Mouse (Mus musculus): ENCODE measurements around the gene Col25a1. TPM values are rescaled to one million over a fixed set of nuclear protein-coding genes. Genes with fewer than 3 reads are reported as not detected.

The Col25a1 gene
- polyA plus RNA-seq, 1 experiment from 2014 or later: 6.9 TPM

- Histone ChIP-seq H3K27me3 (replicated peaks) (no peaks in the 10 kb centered on the region), H3K4me3 (replicated peaks) (no peak overlapping the region), H3K27ac (replicated peaks) (no peak overlapping the region), H3K4me1 (no peaks in the 10 kb centered on the region), H3K4me2 (no peak overlapping the region), H3K36me3 (no peaks in the 10 kb centered on the region), H3K9me3 (replicated peaks) (no peaks in the 10 kb centered on the region), H3K9ac (replicated peaks) (no peak overlapping the region)
- WGBS: 46% methylated on average over 8 of the region's 8 CpGs
- ATAC-seq (ENCODE audit: low FRiP score): no peak
Observed at GRCm38 (mm10) chr3:130366917-130367610, 235.8 kb downstream of the Col25a1 start.

GRCm38 (mm10) chr3:130368352-130368751 is 237.1 kb downstream of the Col25a1 start:
- no peak overlapping the region for H3K27ac ChIP-seq (replicated peaks)

DNA sequence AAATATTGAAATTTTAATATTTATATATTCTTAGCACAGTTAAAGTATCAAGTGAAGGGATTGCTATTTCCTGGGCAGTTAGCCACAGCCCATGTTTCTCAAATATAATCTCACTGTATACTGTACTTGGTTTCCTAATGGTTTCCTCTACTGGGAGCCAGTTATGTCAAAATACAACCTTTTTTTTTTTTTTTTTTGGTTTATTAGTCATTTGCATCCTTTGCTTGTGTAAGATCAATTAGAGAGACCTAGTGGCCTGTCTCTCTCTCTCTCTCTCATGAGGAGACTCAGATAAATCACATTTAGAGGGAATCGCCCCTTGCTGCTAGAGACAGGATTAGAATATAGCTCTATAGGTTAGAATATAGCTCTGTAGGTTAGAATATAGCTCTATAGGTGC is 237.8 kb downstream of the Col25a1 start:
- H3K4me2 ChIP-seq: no peak overlapping the region
- H3K4me1 ChIP-seq: no peaks in the 10 kb centered on the region
- no peaks in the 10 kb centered on the region for H3K27me3 ChIP-seq (replicated peaks)
- no peak for ATAC-seq (ENCODE audit: low FRiP score)
- no peak overlapping the region for H3K9ac ChIP-seq (replicated peaks)
- H3K27ac ChIP-seq (replicated peaks): no peak overlapping the region
- WGBS: 90% methylated on average over 1 of the region's 1 CpGs
- H3K9me3 ChIP-seq (replicated peaks): no peaks in the 10 kb centered on the region
- H3K36me3 ChIP-seq: no peaks in the 10 kb centered on the region
- H3K4me3 ChIP-seq (replicated peaks): no peak overlapping the region

More at GRCm38 (mm10) chr3:130368352-130368751, 237.1 kb downstream of the Col25a1 start:
- 98% methylated on average over 4 of the region's 4 CpGs for WGBS
- no peak overlapping the region for H3K4me3 ChIP-seq (replicated peaks)
- H3K27me3 ChIP-seq (replicated peaks): no peaks in the 10 kb centered on the region
- no peak overlapping the region for H3K4me2 ChIP-seq
- no peaks in the 10 kb centered on the region for H3K4me1 ChIP-seq
- no peak for ATAC-seq (ENCODE audit: low FRiP score)
- no peaks in the 10 kb centered on the region for H3K9me3 ChIP-seq (replicated peaks)
- H3K9ac ChIP-seq (replicated peaks): no peak overlapping the region
- H3K36me3 ChIP-seq: no peaks in the 10 kb centered on the region

GRCm38 (mm10) chr3:130370167-130370566 is 238.9 kb downstream of the Col25a1 start:
- H3K27me3 ChIP-seq (replicated peaks): no peaks in the 10 kb centered on the region
- 82% methylated on average over 5 of the region's 5 CpGs for WGBS
- H3K4me3 ChIP-seq (replicated peaks): no peak overlapping the region
- no peaks in the 10 kb centered on the region for H3K36me3 ChIP-seq
- no peaks in the 10 kb centered on the region for H3K9me3 ChIP-seq (replicated peaks)
- no peak overlapping the region for H3K27ac ChIP-seq (replicated peaks)
- H3K4me2 ChIP-seq: no peak overlapping the region
- no peaks in the 10 kb centered on the region for H3K4me1 ChIP-seq
- H3K9ac ChIP-seq (replicated peaks): no peak overlapping the region
- no peak for ATAC-seq (ENCODE audit: low FRiP score)

GRCm38 (mm10) chr3:130373145-130373544 is 241.8 kb downstream of the Col25a1 start:
- H3K9ac ChIP-seq (replicated peaks): no peak overlapping the region
- no peaks in the 10 kb centered on the region for H3K36me3 ChIP-seq
- WGBS: 66% methylated on average over 7 of the region's 7 CpGs
- H3K9me3 ChIP-seq (replicated peaks): no peaks in the 10 kb centered on the region
- H3K4me3 ChIP-seq (replicated peaks): no peak overlapping the region
- H3K27ac ChIP-seq (replicated peaks): no peak overlapping the region
- no peak for ATAC-seq (ENCODE audit: low FRiP score)
- no peak overlapping the region for H3K4me2 ChIP-seq
- H3K27me3 ChIP-seq (replicated peaks): no peaks in the 10 kb centered on the region
- H3K4me1 ChIP-seq: no peaks in the 10 kb centered on the region

- H3K36me3 ChIP-seq: no peaks in the 10 kb centered on the region
- H3K4me3 ChIP-seq (replicated peaks): no peak overlapping the region
- no peaks in the 10 kb centered on the region for H3K9me3 ChIP-seq (replicated peaks)
- WGBS: 84% methylated on average over 3 of the region's 3 CpGs
- H3K4me2 ChIP-seq: no peak overlapping the region
- H3K9ac ChIP-seq (replicated peaks): no peak overlapping the region
- no peaks in the 10 kb centered on the region for H3K4me1 ChIP-seq
- H3K27me3 ChIP-seq (replicated peaks): no peaks in the 10 kb centered on the region
- ATAC-seq (ENCODE audit: low FRiP score): no peak
- H3K27ac ChIP-seq (replicated peaks): no peak overlapping the region
Observed at GRCm38 (mm10) chr3:130374620-130375341, 243.5 kb downstream of the Col25a1 start.

DNA sequence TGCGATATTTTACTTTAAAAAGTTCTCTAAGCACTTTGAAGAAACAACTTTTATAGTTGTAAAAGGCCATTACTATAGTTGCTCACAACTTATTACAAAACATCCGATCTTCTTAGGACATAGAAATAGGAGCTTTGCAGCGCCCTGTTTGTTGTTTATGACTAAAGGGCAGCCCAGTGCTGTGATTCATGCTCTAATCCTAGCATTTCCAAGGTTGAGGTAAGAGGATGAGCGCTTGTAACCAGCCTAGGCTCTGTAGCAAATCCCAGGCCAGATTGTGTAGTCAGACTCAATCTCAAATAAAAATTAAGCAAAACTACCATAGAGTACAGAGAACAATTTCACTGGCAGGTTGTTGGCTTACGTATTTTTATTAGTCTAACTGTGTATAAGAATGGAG is 246.5 kb downstream of the Col25a1 start:
- no peaks in the 10 kb centered on the region for H3K9me3 ChIP-seq (replicated peaks)
- no peaks in the 10 kb centered on the region for H3K36me3 ChIP-seq
- no peak overlapping the region for H3K27ac ChIP-seq (replicated peaks)
- H3K4me1 ChIP-seq: no peaks in the 10 kb centered on the region
- no peak overlapping the region for H3K4me2 ChIP-seq
- H3K9ac ChIP-seq (replicated peaks): no peak overlapping the region
- no peaks in the 10 kb centered on the region for H3K27me3 ChIP-seq (replicated peaks)
- no peak overlapping the region for H3K4me3 ChIP-seq (replicated peaks)
- no peak for ATAC-seq (ENCODE audit: low FRiP score)
- 94% methylated on average over 5 of the region's 5 CpGs for WGBS

DNA sequence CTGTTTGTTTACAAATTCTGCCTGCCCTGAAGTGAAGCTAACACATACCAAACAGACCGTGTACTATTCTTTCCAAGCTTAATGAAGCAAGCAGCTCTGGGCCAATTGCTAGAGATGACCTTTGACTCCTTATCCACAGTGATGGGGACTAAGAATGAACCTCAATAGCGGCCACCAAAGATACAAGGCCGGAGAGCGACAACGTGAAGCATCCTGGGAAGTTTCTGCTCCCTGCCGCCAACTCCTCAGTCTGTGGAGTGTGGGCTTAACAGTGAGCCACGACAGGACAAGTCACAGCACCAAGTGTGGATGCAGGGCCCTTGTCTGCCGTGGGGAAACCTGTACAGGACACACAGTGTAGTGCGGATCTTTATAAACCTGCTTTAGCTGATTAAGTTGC is 247.3 kb downstream of the Col25a1 start:
- Histone ChIP-seq H3K4me2 (no peak overlapping the region), H3K4me1 (no peaks in the 10 kb centered on the region), H3K9ac (replicated peaks) (no peak overlapping the region), H3K36me3 (no peaks in the 10 kb centered on the region), H3K27ac (replicated peaks) (no peak overlapping the region), H3K9me3 (replicated peaks) (no peaks in the 10 kb centered on the region), H3K27me3 (replicated peaks) (no peaks in the 10 kb centered on the region), H3K4me3 (replicated peaks) (no peak overlapping the region)
- ATAC-seq (ENCODE audit: low FRiP score): no peak
- WGBS: 39% methylated on average over 9 of the region's 9 CpGs

- Histone ChIP-seq H3K27ac (replicated peaks) (no peak overlapping the region), H3K9ac (replicated peaks) (no peak overlapping the region), H3K4me3 (replicated peaks) (no peak overlapping the region), H3K4me1 (no peaks in the 10 kb centered on the region), H3K4me2 (no peak overlapping the region), H3K9me3 (replicated peaks) (no peaks in the 10 kb centered on the region), H3K27me3 (replicated peaks) (no peaks in the 10 kb centered on the region), H3K36me3 (no peaks in the 10 kb centered on the region)
- 76% methylated on average over 5 of the region's 5 CpGs for WGBS
- ATAC-seq (ENCODE audit: low FRiP score): no peak
Observed at GRCm38 (mm10) chr3:130380299-130380845, 249.1 kb downstream of the Col25a1 start.

- H3K4me1 ChIP-seq: no peaks in the 10 kb centered on the region
- H3K9ac ChIP-seq (replicated peaks): no peak overlapping the region
- no peak overlapping the region for H3K27ac ChIP-seq (replicated peaks)
- ATAC-seq (ENCODE audit: low FRiP score): no peak
- H3K4me3 ChIP-seq (replicated peaks): no peak overlapping the region
- H3K27me3 ChIP-seq (replicated peaks): no peaks in the 10 kb centered on the region
- H3K36me3 ChIP-seq: no peaks in the 10 kb centered on the region
- no peak overlapping the region for H3K4me2 ChIP-seq
- no peaks in the 10 kb centered on the region for H3K9me3 ChIP-seq (replicated peaks)
- 92% methylated on average over 5 of the region's 5 CpGs for WGBS
Observed at GRCm38 (mm10) chr3:130381691-130382090, 250.4 kb downstream of the Col25a1 start.

- Histone ChIP-seq H3K4me1 (no peaks in the 10 kb centered on the region), H3K27me3 (replicated peaks) (peaks cover 3% of the 10 kb centered on the region; the same call in 1 of the 2 replicates), H3K9ac (replicated peaks) (no peak overlapping the region), H3K36me3 (no peaks in the 10 kb centered on the region), H3K27ac (replicated peaks) (no peak overlapping the region), H3K4me2 (no peak overlapping the region), H3K9me3 (replicated peaks) (no peaks in the 10 kb centered on the region), H3K4me3 (replicated peaks) (no peak overlapping the region)
- no peak for ATAC-seq (ENCODE audit: low FRiP score)
- WGBS: 11% methylated on average over 4 of the region's 4 CpGs
Observed at GRCm38 (mm10) chr3:130385856-130386255, 254.6 kb downstream of the Col25a1 start.

GRCm38 (mm10) chr3:130387156-130387555 is 255.9 kb downstream of the Col25a1 start:
- Histone ChIP-seq H3K4me1 (no peaks in the 10 kb centered on the region), H3K9ac (replicated peaks) (no peak overlapping the region), H3K4me2 (no peak overlapping the region), H3K27ac (replicated peaks) (no peak overlapping the region), H3K36me3 (no peaks in the 10 kb centered on the region), H3K9me3 (replicated peaks) (no peaks in the 10 kb centered on the region), H3K27me3 (replicated peaks) (peaks cover 3% of the 10 kb centered on the region; the same call in 1 of the 2 replicates), H3K4me3 (replicated peaks) (no peak overlapping the region)
- ATAC-seq (ENCODE audit: low FRiP score): no peak
- 71% methylated on average over 4 of the region's 4 CpGs for WGBS

All from neural tube, embryonic 15.5 days (tissue).